Mouse (Mus musculus): ENCODE data around the gene Hdac1. TPM values are rescaled to one million over a fixed set of nuclear protein-coding genes. Genes with fewer than 3 reads are reported as not detected.
"Not testable (repeated sequence)": the region's sequence is repeated elsewhere in the genome, so short reads cannot be mapped to it uniquely, and the experiment has no call there.

Hdac1 gene
- polyA plus RNA-seq, 1 experiment from 2014 or later = 82.1 TPM

- Histone ChIP-seq H3K36me3 (ENCODE audit: control insufficient read depth, insufficient read depth) (no peaks in the 10 kb centered on the region), H3K4me2 (ENCODE audit: low read depth, low read length) (peak overlapping the region; percentile 97), H3K9ac (ENCODE audit: low read depth, low read length) (peak overlapping the region; percentile 72; the same call in 1 of the 2 replicates), H3K4me3 (ENCODE audit: low read depth, low read length) (peak overlapping the region; percentile 67), H3K27ac (ENCODE audit: low read length) (no peak overlapping the region), H3K9me3 (replicated peaks; ENCODE audit: control insufficient read depth, low read length) (no peaks in the 10 kb centered on the region), H3K4me1 (ENCODE audit: control insufficient read depth, low read depth, low read length) (peaks cover 28% of the 10 kb centered on the region), H3K27me3 (ENCODE audit: control insufficient read depth, insufficient read depth, low read depth, low read length) (peaks cover 15% of the 10 kb centered on the region)
- no peak for ATAC-seq (ENCODE audit: low read depth)
- WGBS (ENCODE audit: insufficient replicate concordance) = 3% methylated on average over 16 of the region's 16 CpGs
Measured at GRCm38 (mm10) chr4:129555421-129555861, 12.9 kb upstream of the Hdac1 start.

DNA sequence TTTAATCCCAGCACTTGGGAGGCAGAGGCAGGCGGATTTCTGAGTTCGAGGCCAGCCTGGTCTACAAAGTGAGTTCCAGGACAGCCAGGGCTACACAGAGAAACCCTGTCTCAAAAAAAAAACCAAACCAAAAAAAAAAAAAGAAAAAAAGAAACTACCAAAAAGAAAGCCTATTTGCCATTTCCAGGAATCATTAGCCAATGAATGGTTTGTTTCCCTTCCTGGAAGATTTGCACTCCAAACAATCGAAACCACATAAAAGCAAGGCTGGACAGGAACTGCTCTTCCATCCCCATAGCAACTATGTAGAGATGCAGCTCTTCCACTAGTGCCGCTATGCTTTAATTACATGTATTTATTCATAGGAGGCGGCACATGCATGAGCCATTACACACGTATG is 12.0 kb upstream of the Hdac1 start:
- H3K36me3 ChIP-seq (ENCODE audit: control insufficient read depth, insufficient read depth); H3K9ac ChIP-seq (ENCODE audit: low read depth, low read length); H3K9me3 ChIP-seq (replicated peaks; ENCODE audit: control insufficient read depth, low read length); ATAC-seq (ENCODE audit: low read depth); H3K27ac ChIP-seq (ENCODE audit: low read length); H3K4me2 ChIP-seq (ENCODE audit: low read depth, low read length); H3K4me3 ChIP-seq (ENCODE audit: low read depth, low read length): not testable (repeated sequence)
- 81% methylated on average over 6 of the region's 6 CpGs for WGBS (ENCODE audit: insufficient replicate concordance)
- peaks cover 15% of the 10 kb centered on the region for H3K27me3 ChIP-seq (ENCODE audit: control insufficient read depth, insufficient read depth, low read depth, low read length)
- H3K4me1 ChIP-seq (ENCODE audit: control insufficient read depth, low read depth, low read length) = peaks cover 28% of the 10 kb centered on the region

DNA sequence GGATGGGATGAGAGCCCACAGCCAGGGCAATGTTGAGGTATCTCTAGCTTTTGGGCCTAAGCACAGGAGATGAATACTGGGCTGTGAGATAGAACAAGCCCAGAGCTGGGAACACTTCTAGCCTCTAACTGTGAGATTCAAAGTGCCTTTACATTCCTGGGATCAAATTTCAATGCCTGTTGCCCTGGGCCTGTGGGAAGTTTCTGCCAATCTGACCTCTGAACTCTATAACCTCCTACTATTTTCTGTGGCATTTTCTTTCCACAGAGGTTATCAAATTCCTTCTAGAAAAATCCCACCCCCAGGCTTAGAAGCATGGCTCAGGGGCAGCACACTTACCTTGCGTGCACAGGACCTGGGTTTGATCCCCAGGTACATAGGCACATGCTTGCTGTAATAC is 7.8 kb upstream of the Hdac1 start:
- no peak for ATAC-seq (ENCODE audit: low read depth)
- H3K36me3 ChIP-seq (ENCODE audit: control insufficient read depth, insufficient read depth) = no peaks in the 10 kb centered on the region
- H3K4me1 ChIP-seq (ENCODE audit: control insufficient read depth, low read depth, low read length) = peaks cover under 1% of the 10 kb centered on the region; the same call in 1 of the 2 replicates
- no peaks in the 10 kb centered on the region for H3K9me3 ChIP-seq (replicated peaks; ENCODE audit: control insufficient read depth, low read length)
- H3K4me3 ChIP-seq (ENCODE audit: low read depth, low read length) = no peak overlapping the region
- H3K27ac ChIP-seq (ENCODE audit: low read length) = no peak overlapping the region
- H3K9ac ChIP-seq (ENCODE audit: low read depth, low read length) = no peak overlapping the region
- H3K27me3 ChIP-seq (ENCODE audit: control insufficient read depth, insufficient read depth, low read depth, low read length) = peaks cover 8% of the 10 kb centered on the region
- WGBS (ENCODE audit: insufficient replicate concordance) = 78% methylated on average over 1 of the region's 1 CpGs
- no peak overlapping the region for H3K4me2 ChIP-seq (ENCODE audit: low read depth, low read length)

DNA sequence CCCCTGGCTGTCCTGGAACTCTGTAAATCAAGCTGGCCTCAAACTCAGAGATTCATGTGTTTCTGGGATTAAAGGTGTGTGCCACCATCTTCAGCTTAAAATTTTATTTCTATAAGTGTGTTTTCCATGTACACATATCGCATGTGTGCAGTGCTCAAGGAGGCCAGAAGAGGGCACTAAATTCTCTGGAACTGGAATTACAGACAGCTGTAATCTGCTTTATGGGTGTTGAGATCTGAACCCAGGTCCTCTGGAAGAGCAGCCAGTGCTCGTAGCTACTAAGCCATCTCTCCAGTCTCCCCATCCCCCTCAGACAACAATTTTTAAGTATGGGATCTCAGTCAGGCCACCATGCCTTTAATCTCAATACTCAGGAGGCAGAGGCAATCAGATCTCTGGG is 6.8 kb upstream of the Hdac1 start:
- Histone ChIP-seq H3K4me2 (ENCODE audit: low read depth, low read length) (no peak overlapping the region), H3K36me3 (ENCODE audit: control insufficient read depth, insufficient read depth) (no peaks in the 10 kb centered on the region), H3K9me3 (replicated peaks; ENCODE audit: control insufficient read depth, low read length) (no peaks in the 10 kb centered on the region), H3K9ac (ENCODE audit: low read depth, low read length) (no peak overlapping the region), H3K4me3 (ENCODE audit: low read depth, low read length) (no peak overlapping the region), H3K27me3 (ENCODE audit: control insufficient read depth, insufficient read depth, low read depth, low read length) (no peaks in the 10 kb centered on the region), H3K27ac (ENCODE audit: low read length) (no peak overlapping the region), H3K4me1 (ENCODE audit: control insufficient read depth, low read depth, low read length) (no peaks in the 10 kb centered on the region; the same call in 1 of the 2 replicates)
- ATAC-seq (ENCODE audit: low read depth) = no peak
- 62% methylated on average over 2 of the region's 2 CpGs for WGBS (ENCODE audit: insufficient replicate concordance)

DNA sequence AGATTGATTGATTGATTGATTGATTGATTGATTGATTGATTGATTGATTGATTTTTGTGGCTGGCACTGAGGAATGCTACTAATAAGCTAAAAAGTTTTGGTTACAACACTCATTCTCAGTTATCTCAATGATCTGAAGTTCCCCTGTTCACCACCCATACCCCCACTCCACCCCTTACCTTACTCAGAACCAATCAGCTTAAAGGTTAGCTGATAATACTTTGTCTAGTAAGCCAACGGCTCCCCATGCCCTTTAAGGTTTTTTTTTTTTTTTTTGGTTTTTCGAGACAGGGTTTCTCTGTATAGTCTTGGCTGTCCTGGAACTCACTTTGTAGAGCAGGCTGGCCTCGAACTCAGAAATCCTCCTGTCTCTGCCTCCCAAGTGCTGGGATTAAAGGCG is 5.1 kb upstream of the Hdac1 start:
- not testable (repeated sequence) for H3K36me3 ChIP-seq (ENCODE audit: control insufficient read depth, insufficient read depth); ATAC-seq (ENCODE audit: low read depth)
- WGBS (ENCODE audit: insufficient replicate concordance) = 51% methylated on average over 4 of the region's 4 CpGs

GRCm38 (mm10) chr4:129544106-129544505 is 1.6 kb upstream of the Hdac1 start:
- no peak overlapping the region for H3K27ac ChIP-seq (ENCODE audit: low read length)
- WGBS (ENCODE audit: insufficient replicate concordance) = 81% methylated on average over 4 of the region's 4 CpGs
- H3K4me3 ChIP-seq (ENCODE audit: low read depth, low read length) = no peak overlapping the region

More for the DNA sequence above, 5.1 kb upstream of the Hdac1 start:
- not testable (repeated sequence) for H3K4me3 ChIP-seq (ENCODE audit: low read depth, low read length); H3K27ac ChIP-seq (ENCODE audit: low read length); H3K9ac ChIP-seq (ENCODE audit: low read depth, low read length); H3K9me3 ChIP-seq (replicated peaks; ENCODE audit: control insufficient read depth, low read length); H3K27me3 ChIP-seq (ENCODE audit: control insufficient read depth, insufficient read depth, low read depth, low read length); H3K4me1 ChIP-seq (ENCODE audit: control insufficient read depth, low read depth, low read length); H3K4me2 ChIP-seq (ENCODE audit: low read depth, low read length)

GRCm38 (mm10) chr4:129541868-129542591 is 483 bp downstream of the Hdac1 start:
- 0% methylated on average over 30 of the region's 30 CpGs for WGBS (ENCODE audit: insufficient replicate concordance)
- H3K4me3 ChIP-seq (ENCODE audit: low read depth, low read length) = peak overlapping the region; percentile 98
- no peak for ATAC-seq (ENCODE audit: low read depth)
- H3K27ac ChIP-seq (ENCODE audit: low read length) = peak overlapping the region; percentile 89
- peak overlapping the region; percentile 98 for H3K9ac ChIP-seq (ENCODE audit: low read depth, low read length)
- H3K4me1 ChIP-seq (ENCODE audit: control insufficient read depth, low read depth, low read length) = peaks cover 17% of the 10 kb centered on the region
- no peaks in the 10 kb centered on the region for H3K27me3 ChIP-seq (ENCODE audit: control insufficient read depth, insufficient read depth, low read depth, low read length)
- H3K9me3 ChIP-seq (replicated peaks; ENCODE audit: control insufficient read depth, low read length) = no peaks in the 10 kb centered on the region
- H3K36me3 ChIP-seq (ENCODE audit: control insufficient read depth, insufficient read depth) = peaks cover 4% of the 10 kb centered on the region
- H3K4me2 ChIP-seq (ENCODE audit: low read depth, low read length) = peak overlapping the region; percentile 86

More at GRCm38 (mm10) chr4:129544106-129544505, 1.6 kb upstream of the Hdac1 start:
- no peak for ATAC-seq (ENCODE audit: low read depth)
- H3K9ac ChIP-seq (ENCODE audit: low read depth, low read length) = no peak overlapping the region
- peaks cover 4% of the 10 kb centered on the region for H3K36me3 ChIP-seq (ENCODE audit: control insufficient read depth, insufficient read depth)
- no peak overlapping the region for H3K4me2 ChIP-seq (ENCODE audit: low read depth, low read length)
- H3K9me3 ChIP-seq (replicated peaks; ENCODE audit: control insufficient read depth, low read length) = no peaks in the 10 kb centered on the region
- H3K4me1 ChIP-seq (ENCODE audit: control insufficient read depth, low read depth, low read length) = peaks cover 17% of the 10 kb centered on the region
- H3K27me3 ChIP-seq (ENCODE audit: control insufficient read depth, insufficient read depth, low read depth, low read length) = no peaks in the 10 kb centered on the region

DNA sequence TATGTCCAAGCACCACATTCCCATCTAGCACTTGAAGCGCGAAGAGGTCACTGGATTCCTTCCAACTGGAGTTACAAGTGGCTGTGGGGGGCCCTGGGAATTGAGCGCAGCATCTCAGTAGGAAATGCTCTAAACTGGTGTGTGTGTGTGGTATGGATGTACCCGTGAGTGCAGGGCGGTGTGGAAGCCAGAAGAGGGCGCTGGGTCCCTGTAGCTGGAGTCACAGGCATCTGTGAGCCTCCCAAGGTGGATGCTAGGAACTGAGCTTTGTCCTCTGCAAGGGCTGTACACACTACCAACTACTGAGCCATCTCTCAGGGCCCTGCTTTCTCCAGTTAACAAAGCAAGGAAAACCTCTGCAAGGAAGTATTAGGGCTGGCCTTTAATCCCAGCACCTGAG is 2.5 kb downstream of the Hdac1 start:
- WGBS (ENCODE audit: insufficient replicate concordance) = 88% methylated on average over 6 of the region's 6 CpGs
- H3K4me1 ChIP-seq (ENCODE audit: control insufficient read depth, low read depth, low read length) = peaks cover 17% of the 10 kb centered on the region

GRCm38 (mm10) chr4:129528901-129529300 is 13.6 kb downstream of the Hdac1 start:
- peaks cover 28% of the 10 kb centered on the region for H3K36me3 ChIP-seq (ENCODE audit: control insufficient read depth, insufficient read depth)
- H3K4me2 ChIP-seq (ENCODE audit: low read depth, low read length); H3K27me3 ChIP-seq (ENCODE audit: control insufficient read depth, insufficient read depth, low read depth, low read length); H3K27ac ChIP-seq (ENCODE audit: low read length); H3K9ac ChIP-seq (ENCODE audit: low read depth, low read length); H3K9me3 ChIP-seq (replicated peaks; ENCODE audit: control insufficient read depth, low read length); H3K4me1 ChIP-seq (ENCODE audit: control insufficient read depth, low read depth, low read length); H3K4me3 ChIP-seq (ENCODE audit: low read depth, low read length); ATAC-seq (ENCODE audit: low read depth): not testable (repeated sequence)
- 86% methylated on average over 5 of the region's 6 CpGs for WGBS (ENCODE audit: insufficient replicate concordance)

More for the DNA sequence above, 2.5 kb downstream of the Hdac1 start:
- H3K4me2 ChIP-seq (ENCODE audit: low read depth, low read length) = no peak overlapping the region
- H3K27ac ChIP-seq (ENCODE audit: low read length) = no peak overlapping the region
- no peak for ATAC-seq (ENCODE audit: low read depth)
- H3K9ac ChIP-seq (ENCODE audit: low read depth, low read length) = no peak overlapping the region
- H3K9me3 ChIP-seq (replicated peaks; ENCODE audit: control insufficient read depth, low read length) = no peaks in the 10 kb centered on the region
- peaks cover 8% of the 10 kb centered on the region for H3K36me3 ChIP-seq (ENCODE audit: control insufficient read depth, insufficient read depth)
- no peaks in the 10 kb centered on the region for H3K27me3 ChIP-seq (ENCODE audit: control insufficient read depth, insufficient read depth, low read depth, low read length)
- H3K4me3 ChIP-seq (ENCODE audit: low read depth, low read length) = no peak overlapping the region
